Mouse (Mus musculus) adrenal gland, adult (tissue): ENCODE results near the gene Ccdc114.
"Not testable (repeated sequence)": the region's sequence is repeated elsewhere in the genome, so short reads cannot be mapped to it uniquely, and the experiment has no call there.

Experiments
- DNase-seq, 2 experiments: peaks; one replicate each; pipeline ENCODE4 v3.0.0; 2022 to 2023; ENCODE audit warnings: low spot score in 1 of 2; ENCODE audit not compliant: inconsistent age in 2 of 2

Ccdc114 gene

GRCm38 (mm10) chr7:45923762-45924428, at the start of gene Ccdc114:
Gene Ccdc114, plus strand, starts transcription at chr7:45924072.
- peak; percentile 89 to 95 for DNase-seq

- DNase-seq: no peak
These were observed 47.0 kb upstream of the Ccdc114 start for GRCm38 (mm10) chr7:45876895-45877294.

- DNase-seq: not testable (repeated sequence)
These were observed 45.6 kb upstream of the Ccdc114 start, which contains the start of gene Grin2d for GRCm38 (mm10) chr7:45878278-45878677. Gene Grin2d, minus strand, starts transcription at chr7:45878378.

GRCm38 (mm10) chr7:45880531-45880930, 43.3 kb upstream of the Ccdc114 start:
- DNase-seq: no peak

GRCm38 (mm10) chr7:45881011-45881410, 42.9 kb upstream of the Ccdc114 start:
- DNase-seq: no peak

GRCm38 (mm10) chr7:45887246-45887645, 36.6 kb upstream of the Ccdc114 start:
- DNase-seq: no peak

- DNase-seq: no peak
These were observed 31.2 kb upstream of the Ccdc114 start for GRCm38 (mm10) chr7:45892651-45893050.

GRCm38 (mm10) chr7:45895931-45896516, 27.8 kb upstream of the Ccdc114 start:
- no peak for DNase-seq

- peak; percentile 98 to 99 for DNase-seq
These were observed 27.2 kb upstream of the Ccdc114 start, which contains the start of the genes Syngr4 and Tmem143 for GRCm38 (mm10) chr7:45896517-45897257. Gene Syngr4, minus strand, starts transcription at chr7:45896714. Gene Tmem143, plus strand, starts transcription at chr7:45896941.

- DNase-seq: peak; percentile 79 to 92
These were observed 26.6 kb upstream of the Ccdc114 start for GRCm38 (mm10) chr7:45897258-45897757.

GRCm38 (mm10) chr7:45898125-45898524, 25.7 kb upstream of the Ccdc114 start:
- peak in 1 of 2 experiments; percentile 65 for DNase-seq

GRCm38 (mm10) chr7:45901562-45901961, 22.3 kb upstream of the Ccdc114 start:
- peak; percentile 38 to 64 for DNase-seq

- DNase-seq: no peak
These were observed 21.3 kb upstream of the Ccdc114 start for GRCm38 (mm10) chr7:45902481-45903002.

GRCm38 (mm10) chr7:45906622-45907021, 17.2 kb upstream of the Ccdc114 start:
- no peak for DNase-seq

GRCm38 (mm10) chr7:45908384-45908783, 15.5 kb upstream of the Ccdc114 start:
- no peak for DNase-seq

GRCm38 (mm10) chr7:45909145-45909544, 14.7 kb upstream of the Ccdc114 start:
- no peak for DNase-seq

- no peak for DNase-seq
These were observed 9.8 kb upstream of the Ccdc114 start for GRCm38 (mm10) chr7:45914067-45914466.

- peak; percentile 43 to 72 for DNase-seq
These were observed 8.9 kb upstream of the Ccdc114 start for GRCm38 (mm10) chr7:45915011-45915410.

- peak; percentile 92 to 95 for DNase-seq
These were observed 7.5 kb upstream of the Ccdc114 start for GRCm38 (mm10) chr7:45916056-45917003.
